Mouse (Mus musculus) lung, embryonic 15.5 days (tissue): Measurements from ENCODE around the gene Gdf5. TPM values are rescaled to one million over a fixed set of nuclear protein-coding genes. Genes with fewer than 3 reads are reported as not detected.

Experiments used
- polyA plus RNA-seq: library from polyadenylated mRNA; unstranded; fragments of >200 nt; fragmentation: Nextera tagmentation; extraction: Ambion mirVana; gene quantifications from 2 replicates; pipeline ENCODE4 v1.2.1, GENCODE M21; 2015

Gene Gdf5
- polyA plus RNA-seq, 1 experiment from 2014 or later = 0.34 TPM

Other genes starting within 250 kb of the Gdf5 start
- 41.2 and 45.2 TPM in 2 replicates for gene Edem2, start 215.9 kb downstream of the Gdf5 start, polyA plus RNA-seq
- gene Gm17581, start 209.5 kb downstream of the Gdf5 start, polyA plus RNA-seq = not detected in 2 replicates
- gene Procr, start 194.2 kb downstream of the Gdf5 start, polyA plus RNA-seq = 14.6 and 15.3 TPM in 2 replicates
- 0.04 and 0.09 TPM in 2 replicates for gene Mmp24, start 170.0 kb downstream of the Gdf5 start, polyA plus RNA-seq
- gene BC029722, start 125.9 kb downstream of the Gdf5 start, polyA plus RNA-seq = 17.4 and 19.7 TPM in 2 replicates
- gene Eif6, start 118.4 kb downstream of the Gdf5 start, polyA plus RNA-seq = 184 and 199 TPM in 2 replicates
- gene Fam83c, start 110.5 kb downstream of the Gdf5 start, polyA plus RNA-seq = 0.10 and 0.21 TPM in 2 replicates
- gene Uqcc1, start 15.1 kb downstream of the Gdf5 start, polyA plus RNA-seq = 65.9 and 75.6 TPM in 2 replicates
- gene Gm15557, start 4.6 kb downstream of the Gdf5 start, polyA plus RNA-seq = not detected in 2 replicates
- 22.5 and 26.1 TPM in 2 replicates for gene Cep250, start 11.1 kb upstream of the Gdf5 start, polyA plus RNA-seq
- 0.88 and 1.8 TPM in 2 replicates for gene 6430550D23Rik, start 62.6 kb upstream of the Gdf5 start, polyA plus RNA-seq
- 224 and 226 TPM in 2 replicates for gene Ergic3, start 62.7 kb upstream of the Gdf5 start, polyA plus RNA-seq
- not detected in 2 replicates for gene Fer1l4, start 107.6 kb upstream of the Gdf5 start, polyA plus RNA-seq
- 3.6 and 3.7 TPM in 2 replicates for gene Spag4, start 119.8 kb upstream of the Gdf5 start, polyA plus RNA-seq
- gene Cpne1, start 166.6 kb upstream of the Gdf5 start, polyA plus RNA-seq = 75.2 and 76.2 TPM in 2 replicates
- 25.5 and 27.2 TPM in 2 replicates for gene Rbm12, start 166.6 kb upstream of the Gdf5 start, polyA plus RNA-seq
- 15.7 and 21.0 TPM in 2 replicates for gene Gm28036, start 181.7 kb upstream of the Gdf5 start, polyA plus RNA-seq
- gene Romo1, start 198.7 kb upstream of the Gdf5 start, polyA plus RNA-seq = 340 and 373 TPM in 2 replicates
- 42.5 TPM in 2 replicates for gene Nfs1, start 198.8 kb upstream of the Gdf5 start, polyA plus RNA-seq
- 559 and 568 TPM in 2 replicates for gene Rbm39, start 234.9 kb upstream of the Gdf5 start, polyA plus RNA-seq